Mouse (Mus musculus): ENCODE measurements around the gene Zmynd10.

The Zmynd10 gene

GRCm38 (mm10) chr9:107540420-107540819 is 6.7 kb upstream of the Zmynd10 start:
- DNase-seq (ENCODE audit: low read depth): no peak

DNA sequence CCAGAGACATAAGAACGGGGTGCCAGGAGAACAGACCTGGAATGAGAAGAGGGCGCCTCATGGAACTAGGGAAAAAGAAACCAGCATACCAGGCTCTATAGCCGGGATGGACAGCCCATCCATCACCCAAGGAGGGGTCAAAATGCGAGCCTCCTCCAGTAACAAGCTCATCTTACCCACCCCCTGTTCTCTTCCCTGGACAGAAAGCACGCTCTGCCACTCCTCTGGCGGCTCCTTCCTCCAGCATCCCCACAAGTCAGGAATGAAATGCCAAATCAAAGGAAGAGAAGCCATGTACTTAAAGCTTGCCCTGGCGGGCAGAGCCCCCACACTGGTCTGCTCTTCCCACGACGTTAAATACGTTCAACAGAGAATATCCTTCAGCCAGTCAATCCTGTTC is 6.1 kb upstream of the Zmynd10 start:
- no peak for DNase-seq (ENCODE audit: low read depth)

GRCm38 (mm10) chr9:107541474-107542351 is 5.4 kb upstream of the Zmynd10 start, which contains the start of the genes Cyb561d2 and Nprl2:
Cyb561d2 (minus strand) TSS chr9:107542193.
Nprl2 (plus strand) TSS chr9:107542226.
- peak; percentile 97 for DNase-seq (ENCODE audit: low read depth)

GRCm38 (mm10) chr9:107542352-107542686 is 4.8 kb upstream of the Zmynd10 start:
- no peak for DNase-seq (ENCODE audit: low read depth)

DNA sequence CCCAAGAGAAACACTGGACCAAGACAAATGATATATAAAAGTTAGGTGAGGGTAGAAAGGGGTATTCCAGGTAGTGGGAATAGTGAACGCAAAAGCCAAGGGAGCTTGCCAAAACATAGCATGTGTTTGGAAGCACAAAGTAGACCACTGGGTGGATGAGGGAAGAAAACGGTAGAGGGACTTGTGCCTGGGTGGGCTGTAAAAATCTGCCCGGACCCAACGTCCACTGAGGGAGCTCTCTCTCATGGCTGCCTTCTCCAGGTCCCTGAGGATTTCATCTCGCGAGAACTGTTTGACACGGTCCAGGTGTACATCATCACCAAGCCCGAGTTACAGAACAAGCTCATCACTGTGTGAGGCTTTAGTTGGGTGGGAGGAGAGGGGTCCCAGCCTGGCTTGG is 4.4 kb upstream of the Zmynd10 start:
- peak; percentile 16 for DNase-seq (ENCODE audit: low read depth)

- no peak for DNase-seq (ENCODE audit: low read depth)
Measured at GRCm38 (mm10) chr9:107543299-107543698, 3.8 kb upstream of the Zmynd10 start.

- DNase-seq (ENCODE audit: low read depth): no peak
Measured at GRCm38 (mm10) chr9:107544196-107544700, 2.9 kb upstream of the Zmynd10 start.

GRCm38 (mm10) chr9:107544729-107545128 is 2.4 kb upstream of the Zmynd10 start:
- no peak for DNase-seq (ENCODE audit: low read depth)

GRCm38 (mm10) chr9:107545199-107545598 is 1.9 kb upstream of the Zmynd10 start:
- no peak for DNase-seq (ENCODE audit: low read depth)

GRCm38 (mm10) chr9:107545602-107546001 is 1.5 kb upstream of the Zmynd10 start:
- peak; percentile 91 for DNase-seq (ENCODE audit: low read depth)

DNA sequence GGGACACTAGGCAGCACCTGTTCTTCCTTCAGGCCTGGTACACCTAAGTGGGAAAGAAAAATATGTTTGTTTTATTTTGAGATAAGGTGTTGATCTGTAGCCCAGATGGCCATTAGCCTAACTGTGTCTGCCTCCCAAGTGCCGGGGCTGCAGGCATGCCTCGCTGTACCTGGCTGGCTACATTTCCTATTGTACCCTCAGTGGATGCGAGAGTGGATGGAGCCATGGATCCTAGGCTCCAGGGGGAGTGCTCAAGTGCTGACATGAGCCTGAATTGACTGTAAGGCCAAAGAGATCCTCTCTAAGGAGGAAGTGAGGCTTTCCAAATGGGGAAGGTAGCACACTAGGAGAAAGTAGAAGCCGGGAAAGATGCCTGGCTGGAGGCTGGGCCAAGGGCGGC is 859 bp downstream of the Zmynd10 start:
- no peak for DNase-seq (ENCODE audit: low read depth)

DNA sequence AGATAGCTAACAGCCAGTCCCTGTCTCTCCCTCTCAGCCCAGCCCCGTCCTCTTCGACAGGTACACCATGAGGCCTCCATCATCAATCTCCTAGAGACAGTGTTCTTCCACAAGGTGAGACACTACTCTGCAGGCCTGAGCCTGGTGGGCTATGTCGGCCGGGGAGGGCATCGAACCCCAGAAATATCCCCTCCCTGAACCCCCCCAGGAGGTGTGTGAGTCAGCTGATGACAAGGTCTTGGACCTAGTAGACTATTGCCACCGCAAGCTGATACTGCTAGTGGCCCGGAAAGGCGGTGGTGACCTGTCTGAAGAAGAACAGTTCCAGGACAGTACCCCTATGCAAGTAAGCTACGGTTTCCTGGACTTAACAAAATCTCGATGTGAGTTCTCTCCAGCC is 1.7 kb downstream of the Zmynd10 start:
- no peak for DNase-seq (ENCODE audit: low read depth)

DNA sequence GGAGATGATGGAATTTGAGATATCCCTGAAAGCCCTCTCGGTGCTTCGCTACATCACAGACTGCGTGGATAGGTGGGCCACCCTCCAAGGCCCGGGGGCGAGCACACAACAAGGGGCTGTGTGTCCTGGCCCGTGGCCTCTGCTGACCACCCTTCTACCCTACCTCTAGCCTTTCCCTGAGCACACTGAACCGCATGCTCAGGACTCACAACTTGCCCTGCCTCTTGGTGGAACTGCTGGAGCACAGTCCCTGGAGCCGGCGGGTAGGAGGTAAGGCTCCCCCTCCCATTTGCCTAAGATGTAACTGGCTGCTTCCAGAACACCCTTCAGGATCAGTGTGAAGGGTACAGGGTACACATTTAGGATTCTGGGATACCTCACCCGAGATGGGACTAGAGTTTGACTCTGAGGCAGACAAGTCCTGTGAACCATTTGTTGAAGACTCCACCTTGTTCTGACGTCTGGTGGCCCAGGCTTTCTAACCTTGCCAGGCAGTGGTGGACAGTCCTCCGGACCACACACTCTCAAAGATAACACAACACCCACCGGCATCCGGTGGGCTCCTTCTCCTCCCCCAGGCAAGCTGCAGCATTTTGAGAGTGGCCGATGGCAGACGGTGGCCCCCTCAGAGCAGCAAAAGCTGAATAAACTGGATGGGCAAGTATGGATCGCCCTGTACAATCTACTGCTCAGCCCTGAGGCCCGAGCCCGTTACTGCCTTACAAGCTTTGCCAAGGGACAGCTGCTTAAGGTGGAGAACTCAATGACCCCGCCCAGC is 2.4 kb downstream of the Zmynd10 start:
- DNase-seq (ENCODE audit: low read depth): no peak

- no peak for DNase-seq (ENCODE audit: low read depth)
Measured at GRCm38 (mm10) chr9:107550491-107551116, 3.5 kb downstream of the Zmynd10 start.

- DNase-seq (ENCODE audit: low read depth): peak; percentile 93
Measured at GRCm38 (mm10) chr9:107551117-107551889, 4.2 kb downstream of the Zmynd10 start, which contains the start of gene Rassf1. Rassf1 (plus strand) TSS chr9:107551555.

- DNase-seq (ENCODE audit: low read depth): no peak
Measured at GRCm38 (mm10) chr9:107551890-107552355, 4.8 kb downstream of the Zmynd10 start.

DNA sequence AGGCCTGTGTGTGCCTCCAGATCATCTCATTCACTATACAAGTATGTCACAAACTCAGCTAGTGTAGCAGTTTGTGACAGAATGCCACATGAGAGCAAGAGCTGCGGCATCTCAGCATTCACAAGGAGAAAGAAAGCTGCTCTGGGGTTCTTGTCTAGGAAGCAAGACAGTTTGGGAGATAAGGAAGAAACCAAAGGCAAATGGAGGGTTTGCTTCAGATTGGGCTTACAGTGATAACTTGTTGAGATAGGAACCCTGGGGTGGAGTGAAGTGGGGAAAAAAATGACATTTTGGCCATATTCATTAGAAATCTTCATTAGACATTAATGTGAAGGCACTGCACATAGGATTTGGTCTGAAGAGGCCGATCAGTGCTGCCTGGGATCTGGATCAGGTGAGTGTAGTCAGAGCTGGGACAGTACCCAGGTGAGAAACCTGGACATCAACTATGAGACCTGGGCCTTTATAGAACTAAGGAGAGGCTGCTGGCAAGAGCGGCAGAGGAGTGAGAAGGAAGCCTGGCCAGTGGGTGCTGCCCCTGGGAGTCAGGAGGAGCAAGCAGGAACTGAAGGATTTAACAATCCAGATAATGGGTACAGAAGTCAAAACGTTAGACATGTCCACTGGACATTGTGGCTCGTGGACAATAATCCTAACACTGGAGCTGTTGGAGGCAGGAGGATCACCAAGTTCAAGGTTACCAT is 5.7 kb downstream of the Zmynd10 start:
- DNase-seq (ENCODE audit: low read depth): peak; percentile 38

- peak; percentile 65 for DNase-seq (ENCODE audit: low read depth)
Measured at GRCm38 (mm10) chr9:107553541-107554318, 6.6 kb downstream of the Zmynd10 start.

- DNase-seq (ENCODE audit: low read depth): peak; percentile 99
Measured at GRCm38 (mm10) chr9:107554319-107554825, 7.3 kb downstream of the Zmynd10 start.

GRCm38 (mm10) chr9:107555031-107555457 is 7.9 kb downstream of the Zmynd10 start:
- DNase-seq (ENCODE audit: low read depth): no peak
